Mouse (Mus musculus) adrenal gland, postnatal 4 days (tissue): ENCODE measurements around the gene Serinc2. TPM values are rescaled to one million over a fixed set of nuclear protein-coding genes. Genes with fewer than 3 reads are reported as not detected.

Experiments used
- total RNA-seq, 2 experiments: library from RNA; stranded (reverse); gene quantifications; 2 replicates each; pipeline ENCODE4 v1.2.3; 2021

Gene Serinc2
- total RNA-seq, 2 experiments from 2014 or later, result 2.5 to 4.2 TPM

Other genes with a start within 250 kb of the Serinc2 start
- 10 to 100 TPM; 62.1 to 69.1 TPM for gene Col16a1, start 231.4 kb downstream of the Serinc2 start, total RNA-seq
- 10 to 100 TPM; 63.6 to 65.1 TPM for gene Pef1, start 176.6 kb downstream of the Serinc2 start, total RNA-seq
- gene Hcrtr1, start 139.8 kb downstream of the Serinc2 start, total RNA-seq, result 1 to 10 TPM; 1.2 to 1.8 TPM
- 10 to 100 TPM; 70.0 to 74.0 TPM for gene Tinagl1, start 104.1 kb downstream of the Serinc2 start, total RNA-seq
- gene Gm853, start 56.8 kb downstream of the Serinc2 start, total RNA-seq, result not detected
- 10 to 100 TPM; 27.0 to 37.9 TPM for gene Fabp3, start 29.4 kb upstream of the Serinc2 start, total RNA-seq
- not detected for gene Gm10570, start 29.5 kb upstream of the Serinc2 start, total RNA-seq
- 10 to 100 TPM; 32.3 to 34.9 TPM for gene Zcchc17, start 80.7 kb upstream of the Serinc2 start, total RNA-seq
- 10 to 100 TPM; 56.5 to 61.0 TPM for gene Snrnp40, start 80.9 kb upstream of the Serinc2 start, total RNA-seq